Mouse (Mus musculus) brown adipose tissue, adult 24 weeks (tissue): ENCODE results near the gene Timp4. TPM values are rescaled to one million over a fixed set of nuclear protein-coding genes. Genes with fewer than 3 reads are reported as not detected.
A peak's percentile ranks its signal among the peaks of the same experiment; 100 is the strongest.

ENCODE experiments used
- H3K27ac ChIP-seq: fragments of 200-500 bp; replicated peaks from 2 replicates; pipeline ENCODE4 v1.5.1; 2012; ENCODE audit warnings: low read depth, mild to moderate bottlenecking, low read length
- H3K4me1 ChIP-seq: fragments of 200-500 bp; 2 replicates; pipeline ENCODE4 v1.6.1; 2012; ENCODE audit warnings: low read length, mixed read lengths; ENCODE audit not compliant: control insufficient read depth, insufficient read depth, insufficient read length
- H3K4me3 ChIP-seq: fragments of 200-500 bp; 2 replicates; pipeline ENCODE4 v1.5.1; 2012; ENCODE audit warnings: low read depth, mild to moderate bottlenecking, low read length, moderate library complexity; ENCODE audit not compliant: insufficient read depth
- polyA plus RNA-seq: library from polyadenylated mRNA; stranded (reverse); fragments of >200 nt; gene quantifications from 2 replicates; pipeline ENCODE4 v1.2.4, GENCODE M21; 2012; ENCODE audit not compliant: missing spikeins, insufficient read depth, insufficient read length

The Timp4 gene
- polyA plus RNA-seq, 1 experiment = 11.1 TPM

DNA sequence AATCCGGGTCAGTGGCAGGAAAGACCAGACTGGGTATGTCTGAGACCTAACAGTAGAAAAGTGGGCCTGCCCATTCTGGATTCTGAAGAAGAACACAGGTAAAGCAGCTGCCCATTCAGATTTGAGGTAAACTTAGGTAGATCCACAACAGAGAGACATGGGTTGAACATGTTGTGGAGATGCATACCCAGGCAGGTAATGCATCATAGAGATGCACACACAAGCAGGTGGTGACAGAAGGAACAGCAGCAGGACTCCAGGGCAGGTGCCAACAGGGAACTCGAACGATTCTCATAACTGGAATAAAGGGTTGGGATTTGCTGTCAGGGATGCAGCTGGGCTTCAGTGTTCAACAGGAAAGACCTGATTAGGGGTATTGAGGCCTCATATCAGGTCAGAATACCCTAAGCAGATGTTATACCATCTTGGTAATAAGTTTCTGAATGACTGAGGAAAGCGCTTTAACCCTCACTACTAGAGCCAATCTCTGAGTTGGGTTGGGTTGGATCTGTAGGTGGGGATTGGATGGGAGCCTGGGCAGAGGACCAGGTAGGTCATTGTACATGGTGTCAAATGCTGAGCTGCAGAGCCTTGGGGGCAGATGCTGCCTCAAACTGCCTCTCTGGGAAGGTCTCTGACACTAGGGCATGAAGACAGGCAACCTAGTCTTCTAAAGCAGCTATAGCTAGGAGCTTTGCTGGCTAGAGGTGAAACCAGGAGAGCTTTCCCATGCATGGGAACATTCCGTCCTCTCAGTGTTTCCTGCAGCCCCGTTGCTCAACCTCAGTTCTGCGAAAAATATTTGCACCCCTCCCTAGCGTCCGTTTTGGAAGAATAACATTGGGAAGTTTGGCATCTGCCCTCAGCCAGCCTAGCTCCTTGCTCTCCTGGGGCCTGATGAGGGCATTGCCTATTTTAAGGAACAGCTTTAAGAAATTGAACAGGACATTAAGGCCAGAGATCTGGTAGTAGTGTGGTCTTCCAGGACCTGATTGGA is 13.7 kb downstream of the Timp4 start:
- H3K4me1 ChIP-seq = peaks cover 43% of the 10 kb centered on the region
- no peak overlapping the region for H3K4me3 ChIP-seq
- peak overlapping the region; percentile 99 for H3K27ac ChIP-seq

DNA sequence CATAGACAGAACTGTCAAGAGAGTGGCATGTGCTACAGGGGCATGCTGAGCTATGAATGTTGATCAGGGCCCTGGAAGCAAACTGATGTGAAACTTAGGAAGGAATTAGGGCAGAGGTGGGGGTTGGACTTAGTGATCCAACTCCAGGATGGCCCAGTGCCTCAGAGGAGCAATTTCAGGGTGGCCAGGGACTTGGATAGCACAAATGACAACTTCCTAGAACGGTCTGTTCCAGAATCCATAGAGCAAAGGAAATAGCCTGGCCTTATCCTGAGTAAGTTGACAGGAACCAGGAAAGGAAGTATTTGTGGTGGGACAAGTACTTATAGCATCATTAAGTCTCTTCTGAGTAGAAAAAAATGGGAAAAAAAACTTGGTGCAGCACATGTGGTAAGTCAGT is 19.4 kb downstream of the Timp4 start:
- H3K4me1 ChIP-seq = peaks cover 17% of the 10 kb centered on the region
- H3K4me3 ChIP-seq = no peak overlapping the region
- peak overlapping the region; percentile 92 for H3K27ac ChIP-seq

DNA sequence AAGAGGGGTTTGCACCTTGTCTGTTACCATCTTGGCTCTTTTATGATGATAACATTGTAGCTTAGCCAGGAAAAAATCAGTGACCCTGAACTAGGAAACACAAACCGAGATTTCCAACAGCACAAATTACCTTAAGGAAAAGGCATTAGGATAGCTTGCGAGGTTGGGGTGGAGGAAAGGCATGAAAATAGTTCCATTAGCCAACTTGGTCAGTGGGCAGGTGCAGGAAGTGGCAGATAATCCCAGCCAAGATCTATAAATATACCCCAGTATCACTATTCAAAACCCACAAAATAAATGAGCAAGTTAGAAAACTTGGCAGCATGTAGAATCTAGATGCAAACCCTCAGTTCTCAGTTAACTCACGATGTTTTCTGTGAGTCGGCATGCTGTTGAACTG is 20.2 kb downstream of the Timp4 start:
- Histone ChIP-seq H3K4me3 (no peak overlapping the region), H3K4me1 (peaks cover 17% of the 10 kb centered on the region), H3K27ac (peak overlapping the region; percentile 92)

DNA sequence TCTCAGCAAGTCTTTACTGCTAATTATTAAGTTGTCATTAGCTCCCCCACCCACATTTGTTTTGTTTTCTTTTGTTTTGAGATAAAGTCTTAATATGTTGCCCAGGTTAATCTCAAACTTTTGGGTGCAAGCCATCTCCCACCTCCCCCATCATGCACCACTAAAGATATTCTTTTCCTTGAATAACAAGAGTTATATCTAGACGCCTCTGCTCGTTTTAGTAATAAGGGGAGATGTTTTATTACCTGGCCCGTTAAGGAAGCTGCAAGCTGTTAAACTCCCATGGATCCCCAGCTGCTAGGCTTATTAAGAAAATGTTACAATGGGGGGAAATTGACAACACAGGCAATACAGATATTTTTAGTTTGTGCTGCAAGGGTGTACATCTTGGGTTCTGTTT is 21.4 kb downstream of the Timp4 start:
- peak overlapping the region; percentile 81 for H3K27ac ChIP-seq
- H3K4me3 ChIP-seq = no peak overlapping the region
- peaks cover 15% of the 10 kb centered on the region for H3K4me1 ChIP-seq

DNA sequence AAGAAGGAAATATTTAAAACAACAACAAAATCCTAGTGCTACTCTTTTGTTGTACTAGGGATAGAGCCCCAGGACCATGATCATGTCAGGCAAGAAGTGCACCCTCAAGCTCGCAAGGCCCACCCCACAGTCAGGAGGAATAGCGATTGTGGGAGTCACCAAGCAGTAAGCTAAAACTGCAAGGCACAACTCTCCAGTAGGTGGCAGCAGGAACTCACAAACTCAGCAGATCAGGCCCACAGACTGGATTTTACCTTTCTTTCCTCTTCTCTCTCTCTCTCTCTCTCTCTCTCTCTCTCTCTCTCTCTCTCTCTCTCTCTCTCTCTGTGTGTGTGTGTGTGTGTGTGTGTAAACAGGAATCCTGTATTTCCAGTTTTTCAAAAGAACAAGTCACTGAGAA is 24.5 kb downstream of the Timp4 start:
- Histone ChIP-seq H3K4me1 (peaks cover 6% of the 10 kb centered on the region), H3K4me3 (no peak overlapping the region), H3K27ac (no peak overlapping the region)

DNA sequence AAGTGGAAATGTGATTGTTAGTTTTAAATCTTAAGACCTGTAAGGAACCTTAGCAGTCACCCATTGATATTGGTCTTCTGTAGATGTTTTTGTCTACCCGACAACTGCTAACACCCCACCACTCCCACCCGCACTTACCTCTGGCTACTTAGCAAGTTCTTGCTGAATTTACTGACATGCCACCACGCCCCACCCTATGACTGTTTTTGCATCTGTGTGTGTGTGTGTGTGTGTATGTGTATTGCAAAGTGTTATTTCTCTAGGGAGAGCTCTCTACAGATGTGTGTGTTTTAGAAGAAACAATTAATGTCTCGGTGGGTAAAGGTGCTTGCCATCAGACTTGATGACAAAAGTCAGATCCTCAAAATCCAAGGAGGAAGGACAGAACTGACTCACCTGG is 25.0 kb downstream of the Timp4 start, which contains the start of gene Gm17482:
Gene Gm17482, plus strand, starts transcription at position 301 of the 400 bp plus-strand sequence.
- peaks cover 6% of the 10 kb centered on the region for H3K4me1 ChIP-seq
- peak within 1 kb of the TSS; percentile 52 for H3K27ac ChIP-seq
- no peak within 1 kb of the TSS for H3K4me3 ChIP-seq

DNA sequence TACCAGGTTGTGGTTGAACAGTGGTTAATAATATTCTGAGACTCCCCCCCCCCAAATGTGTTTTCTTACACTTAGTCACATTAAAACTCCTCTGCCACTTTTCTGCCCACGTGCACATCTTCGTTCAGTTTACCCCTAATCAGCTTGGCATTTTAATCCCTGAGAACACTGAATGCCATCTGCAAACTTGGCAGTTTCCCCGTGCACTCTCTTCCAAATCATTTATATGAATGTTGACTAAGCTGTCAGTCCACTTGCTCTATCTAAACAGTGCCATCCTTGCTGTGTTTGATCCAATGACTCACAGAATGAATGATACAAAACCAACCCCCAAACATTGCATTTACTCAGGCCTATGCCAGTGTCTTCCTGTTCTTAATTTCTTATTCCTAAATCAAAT is 26.5 kb downstream of the Timp4 start:
- no peak overlapping the region for H3K4me3 ChIP-seq
- no peak overlapping the region for H3K27ac ChIP-seq
- no peaks in the 10 kb centered on the region for H3K4me1 ChIP-seq

DNA sequence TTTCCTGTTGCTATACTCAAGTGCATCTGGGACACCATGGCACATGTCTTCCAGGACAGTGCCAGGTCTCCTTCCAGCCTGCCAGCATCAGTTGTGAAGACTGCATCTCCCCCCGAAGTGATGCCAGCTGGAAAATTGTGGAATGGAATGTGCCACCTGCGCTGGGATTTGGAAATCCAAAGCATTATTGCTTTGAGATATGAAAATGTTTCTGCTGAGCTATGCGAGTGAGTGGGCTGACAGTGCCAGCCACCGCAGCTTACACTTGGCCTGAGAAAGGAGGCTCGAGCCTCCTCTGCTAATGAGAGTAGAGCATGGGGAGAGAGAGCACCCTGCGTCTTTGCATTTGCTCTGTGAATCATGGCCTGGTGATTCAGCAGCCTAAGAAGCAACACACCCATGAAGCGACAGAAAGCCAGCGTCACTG is 30.8 kb downstream of the Timp4 start:
- no peaks in the 10 kb centered on the region for H3K4me1 ChIP-seq
- no peak overlapping the region for H3K4me3 ChIP-seq
- no peak overlapping the region for H3K27ac ChIP-seq

DNA sequence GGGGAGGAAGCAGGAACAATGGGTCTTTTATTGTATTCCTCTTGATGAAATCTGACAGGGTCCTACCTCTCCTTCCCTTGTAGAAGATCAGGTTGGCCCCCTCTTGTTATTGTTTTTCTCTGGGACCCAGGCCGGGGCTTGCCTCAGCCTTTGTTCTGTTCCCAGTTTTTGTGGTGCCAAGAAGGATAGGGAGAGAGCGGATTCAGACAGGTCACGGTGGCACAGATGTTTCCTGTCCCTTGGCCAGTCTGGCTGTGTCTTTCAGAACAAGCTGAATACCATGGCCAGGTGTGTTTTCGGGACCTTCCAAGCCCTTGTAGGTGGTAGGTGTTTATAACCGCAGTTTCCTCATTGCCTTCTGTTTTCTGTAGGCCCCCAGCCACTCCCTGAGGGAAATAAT is 38.9 kb downstream of the Timp4 start:
- H3K4me3 ChIP-seq = no peak overlapping the region
- no peaks in the 10 kb centered on the region; the same call in 1 of the 2 replicates for H3K4me1 ChIP-seq
- no peak overlapping the region for H3K27ac ChIP-seq

DNA sequence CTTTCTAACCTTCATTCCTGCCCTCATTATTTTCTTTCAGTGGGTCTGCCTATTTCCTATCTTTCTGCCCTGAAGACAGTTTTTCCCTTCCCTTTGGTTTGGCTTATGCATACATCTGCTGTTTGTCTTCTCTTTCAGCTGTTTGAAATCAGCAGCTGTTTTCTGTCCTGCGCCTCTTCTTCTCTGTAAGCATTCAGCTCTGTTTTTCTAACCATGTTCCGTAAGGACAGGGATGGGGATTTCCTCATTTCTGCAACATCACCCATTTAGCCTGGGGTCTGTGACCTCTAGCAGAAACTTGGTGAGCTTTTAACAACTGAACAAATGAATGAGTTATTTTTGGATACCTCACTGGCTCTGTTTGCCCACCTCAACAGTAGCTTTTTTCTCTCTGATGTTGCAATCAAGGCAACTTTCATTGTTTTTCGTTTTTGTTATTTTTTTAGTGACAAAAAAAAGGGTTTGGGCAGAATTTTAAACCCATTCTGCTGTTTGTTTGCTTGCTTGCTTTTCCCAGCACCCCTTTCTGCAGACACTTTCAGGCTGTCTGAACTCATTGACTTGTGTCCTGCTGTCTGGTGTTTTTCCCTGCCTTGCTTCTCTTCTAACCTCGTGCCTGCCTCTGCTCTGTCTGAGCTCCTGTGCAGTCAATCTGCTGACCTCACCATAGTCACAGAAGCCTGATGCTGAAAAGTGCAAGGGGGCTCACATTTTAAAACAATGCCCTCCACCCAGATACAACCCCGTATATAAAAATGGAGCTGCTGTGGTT is 39.7 kb downstream of the Timp4 start:
- Histone ChIP-seq H3K4me1 (no peaks in the 10 kb centered on the region; the same call in 1 of the 2 replicates), H3K27ac (no peak overlapping the region), H3K4me3 (no peak overlapping the region)

DNA sequence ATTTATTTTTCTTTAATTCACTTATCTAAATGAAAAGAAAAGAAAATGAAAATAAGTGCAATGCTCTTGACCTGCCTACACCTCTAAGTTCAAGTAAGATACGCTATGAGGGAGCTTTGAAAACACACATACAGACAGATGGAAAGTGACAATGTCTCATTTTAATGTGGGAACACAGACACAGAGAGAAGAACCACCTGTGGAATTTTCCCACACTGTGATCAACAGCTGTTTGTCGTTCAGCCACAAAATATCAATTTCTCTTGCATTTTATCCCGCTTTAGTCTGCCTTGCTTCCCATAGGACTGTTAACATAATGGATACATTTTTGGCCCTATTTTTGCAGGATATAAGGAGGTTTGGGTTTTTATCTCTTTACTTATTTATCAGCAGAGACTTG is 41.2 kb downstream of the Timp4 start:
- H3K4me3 ChIP-seq = no peak overlapping the region
- no peak overlapping the region for H3K27ac ChIP-seq
- no peaks in the 10 kb centered on the region; the same call in 1 of the 2 replicates for H3K4me1 ChIP-seq

DNA sequence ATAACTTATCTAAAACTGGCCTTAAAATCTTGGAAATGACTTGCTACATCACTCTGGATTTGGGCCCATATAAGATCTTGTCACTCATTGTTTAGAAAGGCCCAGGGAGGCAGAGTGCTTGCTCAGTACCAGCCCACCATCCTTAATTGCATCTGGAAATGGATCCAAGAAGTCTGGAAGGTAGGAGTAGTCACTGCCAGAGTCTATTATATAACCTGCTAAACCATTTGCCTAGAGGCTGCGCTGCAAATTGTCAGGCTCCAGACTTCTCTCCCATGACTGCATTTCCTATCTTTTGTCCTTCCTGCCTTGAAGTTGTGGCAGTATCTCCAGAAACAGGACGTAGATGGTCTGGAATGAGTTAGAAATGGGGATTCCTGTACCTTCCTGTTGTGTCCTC is 41.8 kb downstream of the Timp4 start:
- no peak overlapping the region for H3K4me3 ChIP-seq
- H3K27ac ChIP-seq = no peak overlapping the region

DNA sequence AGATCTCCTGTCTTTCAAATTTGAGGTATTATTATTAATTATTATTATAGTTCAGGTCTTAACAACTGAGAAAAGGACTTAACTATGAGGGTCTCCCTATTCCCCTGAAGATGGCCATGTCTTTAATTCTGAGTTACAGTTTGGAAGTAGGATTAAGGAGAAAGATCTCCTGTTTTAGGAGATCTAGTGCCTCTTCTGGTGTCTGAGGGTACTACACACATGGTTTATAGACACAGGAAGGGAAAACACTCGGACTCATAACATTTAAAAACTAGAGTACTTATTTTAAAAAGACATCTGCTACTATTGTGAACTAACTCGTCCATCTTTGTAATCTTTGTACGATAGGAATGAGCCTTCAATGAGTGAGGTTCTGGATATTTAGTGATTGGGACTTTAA is 49.0 kb downstream of the Timp4 start:
- no peak overlapping the region for H3K4me3 ChIP-seq
- no peaks in the 10 kb centered on the region for H3K4me1 ChIP-seq
- H3K27ac ChIP-seq = no peak overlapping the region

More for the DNA sequence above, 41.8 kb downstream of the Timp4 start:
- H3K4me1 ChIP-seq = no peaks in the 10 kb centered on the region; the same call in 1 of the 2 replicates

DNA sequence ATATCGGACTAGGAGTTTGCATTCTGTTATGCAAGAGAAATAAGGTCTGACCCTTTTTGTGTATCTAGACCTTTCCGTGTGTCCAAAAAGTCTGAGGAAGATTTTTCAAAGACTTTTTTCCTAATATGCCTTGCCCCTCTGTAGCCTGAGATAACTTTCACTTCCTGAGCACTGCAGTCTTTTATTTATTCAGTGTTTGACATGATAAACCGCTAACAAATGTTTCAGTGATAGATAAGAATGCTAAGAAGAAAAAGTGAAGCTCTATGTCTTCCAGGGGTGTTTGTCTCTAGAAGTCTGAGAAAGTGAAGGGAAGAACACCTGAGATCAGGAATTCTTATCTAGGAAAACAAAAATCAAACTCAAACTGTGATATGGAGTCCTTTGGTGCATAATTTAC is 51.3 kb downstream of the Timp4 start:
- no peaks in the 10 kb centered on the region for H3K4me1 ChIP-seq
- H3K27ac ChIP-seq = no peak overlapping the region
- H3K4me3 ChIP-seq = no peak overlapping the region
